Mouse (Mus musculus): ENCODE measurements around the gene Nupr1l. TPM values are rescaled to one million over a fixed set of nuclear protein-coding genes. Genes with fewer than 3 reads are reported as not detected.

Gene Nupr1l
- total and polyA plus RNA-seq, 2 experiments from 2014 or later, result 3.5 to 6.0 TPM

DNA sequence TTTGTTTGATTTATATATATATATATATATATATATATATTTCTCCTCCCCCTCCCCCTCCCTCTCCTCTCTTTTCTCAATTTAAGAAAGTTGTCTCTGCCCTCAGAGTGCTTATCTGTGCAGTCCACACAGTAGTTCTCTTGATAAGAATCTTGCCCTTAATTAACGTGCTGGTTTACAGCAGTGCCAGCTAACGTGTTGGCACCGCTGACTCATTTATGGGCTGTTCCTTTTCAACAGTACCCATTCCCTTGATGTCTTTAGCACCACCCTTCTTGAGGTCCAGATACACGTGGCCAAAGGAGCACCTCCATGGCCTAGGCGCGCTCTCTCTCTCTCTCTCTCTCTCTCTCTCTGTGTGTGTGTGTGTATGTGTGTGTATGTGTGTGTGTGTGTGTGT lies 47.5 kb downstream of the Nupr1l start:
- Histone ChIP-seq H3K27me3 (ENCODE audit: insufficient read depth, low read length) (no peaks in the 10 kb centered on the region), H3K4me3 (ENCODE audit: low read length) (no peak overlapping the region), H3K9me3 (ENCODE audit: low read length) (no peaks in the 10 kb centered on the region), H3K36me3 (ENCODE audit: insufficient read depth, low read length) (no peaks in the 10 kb centered on the region), H3K9ac (replicated peaks; ENCODE audit: low read length) (no peak overlapping the region), H3K4me2 (ENCODE audit: low read depth, low read length) (no peak overlapping the region), H3K4me1 (ENCODE audit: insufficient read depth, low read length) (no peaks in the 10 kb centered on the region), H3K27ac (no peak overlapping the region)
- DNase-seq (ENCODE audit: low spot score), result no peak
- WGBS, result 84% methylated on average over 6 of the region's 6 CpGs
- ATAC-seq, result no peak
- no peak for TF ChIP-seq CTCF (IDR thresholded peaks at IDR 0.05; ENCODE audit: low read depth)

DNA sequence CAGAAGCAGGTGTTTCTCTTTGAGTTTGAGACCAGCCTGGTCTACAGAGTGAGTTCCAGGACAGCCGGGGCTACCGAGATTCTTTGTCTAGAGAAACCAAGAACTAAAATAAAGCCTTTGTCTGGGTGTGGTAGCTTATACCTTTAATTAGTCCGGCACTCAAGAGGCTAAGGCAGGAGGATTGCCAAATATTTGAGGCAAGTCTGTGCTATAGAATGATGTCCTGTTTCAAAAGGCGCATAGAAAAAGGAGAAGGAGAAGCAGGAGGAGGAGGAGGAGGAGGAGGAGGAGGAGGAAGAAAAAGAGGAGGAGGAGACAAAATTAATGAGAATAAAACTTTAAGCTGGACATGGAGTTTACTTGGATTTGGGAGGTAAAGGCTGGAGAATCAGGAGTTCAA lies 54.9 kb downstream of the Nupr1l start:
- H3K4me1 ChIP-seq (ENCODE audit: insufficient read depth, low read length), result no peaks in the 10 kb centered on the region
- no peak for TF ChIP-seq CTCF (IDR thresholded peaks at IDR 0.05; ENCODE audit: low read depth)
- H3K27ac ChIP-seq, result no peak overlapping the region
- DNase-seq (ENCODE audit: low spot score) (no peak), ATAC-seq (no peak)
- H3K9ac ChIP-seq (replicated peaks; ENCODE audit: low read length), result no peak overlapping the region
- no peaks in the 10 kb centered on the region for H3K36me3 ChIP-seq (ENCODE audit: insufficient read depth, low read length)
- H3K9me3 ChIP-seq (ENCODE audit: low read length), result no peaks in the 10 kb centered on the region
- WGBS, result 79% methylated on average over 4 of the region's 4 CpGs
- no peak overlapping the region for H3K4me3 ChIP-seq (ENCODE audit: low read length)
- H3K27me3 ChIP-seq (ENCODE audit: insufficient read depth, low read length), result no peaks in the 10 kb centered on the region
- H3K4me2 ChIP-seq (ENCODE audit: low read depth, low read length), result no peak overlapping the region

Other genes with a start within 250 kb of the Nupr1l start
- 3.3 and 4.7 TPM in 2 replicates for gene Zfp11, start 238.4 kb upstream of the Nupr1l start, total RNA-seq (2014; rRNA removed)
- 3.2 and 3.4 TPM in 2 replicates for gene Zfp11, start 238.4 kb upstream of the Nupr1l start, polyA plus RNA-seq (2015; fragmentation: Nextera tagmentation; extraction: Ambion mirVana)
- not detected in 2 replicates for gene Sept14, start 200.0 kb upstream of the Nupr1l start, total RNA-seq (2014; rRNA removed)
- gene Sept14, start 200.0 kb upstream of the Nupr1l start, polyA plus RNA-seq (2015; fragmentation: Nextera tagmentation; extraction: Ambion mirVana), result not detected in 2 replicates
- 112 and 113 TPM in 2 replicates for gene Mrps17, start 193.0 kb upstream of the Nupr1l start, total RNA-seq (2014; rRNA removed)
- gene Mrps17, start 193.0 kb upstream of the Nupr1l start, polyA plus RNA-seq (2015; fragmentation: Nextera tagmentation; extraction: Ambion mirVana), result 156 and 157 TPM in 2 replicates
- 72.3 and 75.7 TPM in 2 replicates for gene Nipsnap2, start 183.5 kb upstream of the Nupr1l start, total RNA-seq (2014; rRNA removed)
- gene Nipsnap2, start 183.5 kb upstream of the Nupr1l start, polyA plus RNA-seq (2015; fragmentation: Nextera tagmentation; extraction: Ambion mirVana), result 115 and 125 TPM in 2 replicates
- gene Psph, start 121.1 kb upstream of the Nupr1l start, total RNA-seq (2014; rRNA removed), result 28.3 and 31.0 TPM in 2 replicates
- 55.3 and 58.1 TPM in 2 replicates for gene Psph, start 121.1 kb upstream of the Nupr1l start, polyA plus RNA-seq (2015; fragmentation: Nextera tagmentation; extraction: Ambion mirVana)
- 21.8 and 23.2 TPM in 2 replicates for gene Sumf2, start 61.6 kb upstream of the Nupr1l start, total RNA-seq (2014; rRNA removed)
- 25.2 and 29.4 TPM in 2 replicates for gene Sumf2, start 61.6 kb upstream of the Nupr1l start, polyA plus RNA-seq (2015; fragmentation: Nextera tagmentation; extraction: Ambion mirVana)
- gene Chchd2, start 21.1 kb upstream of the Nupr1l start, total RNA-seq (2014; rRNA removed), result 1,207 and 1,381 TPM in 2 replicates
- 877 TPM in 2 replicates for gene Chchd2, start 21.1 kb upstream of the Nupr1l start, polyA plus RNA-seq (2015; fragmentation: Nextera tagmentation; extraction: Ambion mirVana)
- 9.6 and 10.4 TPM in 2 replicates for gene Zbed5, start 12.8 kb upstream of the Nupr1l start, total RNA-seq (2014; rRNA removed)
- 7.4 and 7.9 TPM in 2 replicates for gene Zbed5, start 12.8 kb upstream of the Nupr1l start, polyA plus RNA-seq (2015; fragmentation: Nextera tagmentation; extraction: Ambion mirVana)
- gene Phkg1, start 10.0 kb upstream of the Nupr1l start, total RNA-seq (2014; rRNA removed), result 2.0 and 3.6 TPM in 2 replicates
- gene Phkg1, start 10.0 kb upstream of the Nupr1l start, polyA plus RNA-seq (2015; fragmentation: Nextera tagmentation; extraction: Ambion mirVana), result 1.7 and 3.3 TPM in 2 replicates
- 73.0 and 73.3 TPM in 2 replicates for gene Vkorc1l1, start 33.4 kb downstream of the Nupr1l start, total RNA-seq (2014; rRNA removed)
- gene Vkorc1l1, start 33.4 kb downstream of the Nupr1l start, polyA plus RNA-seq (2015; fragmentation: Nextera tagmentation; extraction: Ambion mirVana), result 22.3 and 23.0 TPM in 2 replicates
- gene Gusb, start 94.5 kb downstream of the Nupr1l start, total RNA-seq (2014; rRNA removed), result 26.2 and 27.4 TPM in 2 replicates
- 44.7 and 47.0 TPM in 2 replicates for gene Gusb, start 94.5 kb downstream of the Nupr1l start, polyA plus RNA-seq (2015; fragmentation: Nextera tagmentation; extraction: Ambion mirVana)
- gene Asl, start 120.7 kb downstream of the Nupr1l start, total RNA-seq (2014; rRNA removed), result 24.9 and 31.4 TPM in 2 replicates
- 43.2 and 52.3 TPM in 2 replicates for gene Asl, start 120.7 kb downstream of the Nupr1l start, polyA plus RNA-seq (2015; fragmentation: Nextera tagmentation; extraction: Ambion mirVana)
- gene Crcp, start 120.8 kb downstream of the Nupr1l start, total RNA-seq (2014; rRNA removed), result 34.4 and 39.8 TPM in 2 replicates
- 73.7 and 83.0 TPM in 2 replicates for gene Crcp, start 120.8 kb downstream of the Nupr1l start, polyA plus RNA-seq (2015; fragmentation: Nextera tagmentation; extraction: Ambion mirVana)
- 35.6 and 38.1 TPM in 2 replicates for gene Tpst1, start 164.8 kb downstream of the Nupr1l start, total RNA-seq (2014; rRNA removed)
- 46.7 and 48.7 TPM in 2 replicates for gene Tpst1, start 164.8 kb downstream of the Nupr1l start, polyA plus RNA-seq (2015; fragmentation: Nextera tagmentation; extraction: Ambion mirVana)
- 20.8 and 31.7 TPM in 2 replicates for gene Kctd7, start 236.3 kb downstream of the Nupr1l start, total RNA-seq (2014; rRNA removed)
- gene Kctd7, start 236.3 kb downstream of the Nupr1l start, polyA plus RNA-seq (2015; fragmentation: Nextera tagmentation; extraction: Ambion mirVana), result 10.9 and 11.2 TPM in 2 replicates